Mouse (Mus musculus): ENCODE data around the gene Pak1. TPM values are rescaled to one million over a fixed set of nuclear protein-coding genes. Genes with fewer than 3 reads are reported as not detected.
"Not testable (repeated sequence)": the region's sequence is repeated elsewhere in the genome, so short reads cannot be mapped to it uniquely, and the experiment has no call there.

Pak1 gene
- polyA plus RNA-seq, 1 experiment from 2014 or later: 10.1 TPM

DNA sequence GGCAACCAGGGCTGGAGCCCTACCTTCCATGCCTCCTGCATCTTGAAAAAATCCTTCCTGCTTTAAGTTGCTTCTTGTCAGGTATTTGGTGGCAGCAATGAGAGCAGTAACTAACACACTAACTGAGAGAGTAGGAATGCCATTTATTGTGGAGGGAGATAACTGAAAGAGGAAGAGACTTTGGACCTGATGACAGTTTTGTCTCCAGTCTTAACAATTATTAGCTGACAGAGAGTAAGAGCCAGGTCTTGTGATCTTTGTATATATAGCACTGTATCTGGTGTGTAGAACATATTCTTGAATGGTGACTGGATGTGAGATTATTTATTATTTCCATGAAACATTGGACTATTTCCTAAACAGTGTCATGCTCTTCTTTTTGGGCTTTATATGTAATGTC lies 50.2 kb downstream of the Pak1 start:
- H3K9ac ChIP-seq (ENCODE audit: low read depth, low read length): no peak overlapping the region
- no peaks in the 10 kb centered on the region for H3K9me3 ChIP-seq (replicated peaks; ENCODE audit: control insufficient read depth, low read length)
- no peaks in the 10 kb centered on the region for H3K36me3 ChIP-seq (ENCODE audit: control insufficient read depth, insufficient read depth)
- no peak overlapping the region for H3K27ac ChIP-seq (ENCODE audit: low read length)
- no peak overlapping the region for H3K4me3 ChIP-seq (ENCODE audit: low read depth, low read length)
- H3K4me2 ChIP-seq (ENCODE audit: low read depth, low read length): no peak overlapping the region
- no peaks in the 10 kb centered on the region; the same call in 1 of the 2 replicates for H3K4me1 ChIP-seq (ENCODE audit: control insufficient read depth, low read depth, low read length)
- H3K27me3 ChIP-seq (ENCODE audit: control insufficient read depth, insufficient read depth, low read depth, low read length): no peaks in the 10 kb centered on the region
- no peak for ATAC-seq (ENCODE audit: low read depth)

DNA sequence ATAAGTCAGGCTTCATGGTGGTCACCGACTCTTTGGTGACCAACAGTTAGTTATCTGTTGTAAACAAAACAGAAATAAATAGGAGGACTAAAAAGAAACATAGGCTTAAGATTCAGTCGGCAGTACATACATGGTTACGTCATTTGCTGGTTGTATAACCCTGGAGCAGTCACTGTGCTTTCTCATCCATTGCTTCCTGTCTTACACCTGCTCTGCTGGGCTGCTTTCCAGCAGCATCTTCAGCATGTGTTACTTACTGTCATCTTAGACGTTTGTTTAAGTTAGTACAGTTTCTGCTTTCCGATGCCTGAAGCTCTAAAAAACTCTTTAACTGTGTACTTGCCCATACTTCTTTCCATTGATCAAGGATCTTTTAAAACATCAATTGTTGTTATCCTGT lies 53.0 kb downstream of the Pak1 start:
- 64% methylated on average over 5 of the region's 5 CpGs for WGBS (ENCODE audit: insufficient replicate concordance)
- Histone ChIP-seq H3K36me3 (ENCODE audit: control insufficient read depth, insufficient read depth) (no peaks in the 10 kb centered on the region), H3K27ac (ENCODE audit: low read length) (no peak overlapping the region), H3K27me3 (ENCODE audit: control insufficient read depth, insufficient read depth, low read depth, low read length) (no peaks in the 10 kb centered on the region), H3K4me2 (ENCODE audit: low read depth, low read length) (no peak overlapping the region), H3K9ac (ENCODE audit: low read depth, low read length) (no peak overlapping the region), H3K4me1 (ENCODE audit: control insufficient read depth, low read depth, low read length) (no peaks in the 10 kb centered on the region; the same call in 1 of the 2 replicates), H3K4me3 (ENCODE audit: low read depth, low read length) (no peak overlapping the region), H3K9me3 (replicated peaks; ENCODE audit: control insufficient read depth, low read length) (no peaks in the 10 kb centered on the region)
- ATAC-seq (ENCODE audit: low read depth): no peak

DNA sequence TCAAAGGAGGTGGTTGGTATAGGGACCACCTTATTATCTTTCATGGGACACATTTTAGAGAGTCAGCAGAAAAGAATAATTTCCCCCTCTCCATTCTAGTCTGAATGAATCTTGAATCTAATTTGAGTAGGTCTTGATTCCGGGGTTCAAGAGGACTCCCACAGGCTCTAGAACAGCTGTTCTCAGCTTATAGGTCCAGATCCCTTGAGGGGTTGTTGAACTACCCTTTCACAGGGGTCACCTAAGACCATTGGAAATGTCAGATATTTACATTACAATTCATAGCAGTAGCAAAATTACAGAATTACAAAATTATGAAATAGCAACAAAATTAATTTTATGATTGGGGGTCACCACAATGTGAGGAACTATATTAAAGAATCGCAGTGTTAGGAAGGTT lies 54.0 kb downstream of the Pak1 start:
- Histone ChIP-seq H3K36me3 (ENCODE audit: control insufficient read depth, insufficient read depth) (no peaks in the 10 kb centered on the region), H3K27me3 (ENCODE audit: control insufficient read depth, insufficient read depth, low read depth, low read length) (no peaks in the 10 kb centered on the region), H3K4me1 (ENCODE audit: control insufficient read depth, low read depth, low read length) (no peaks in the 10 kb centered on the region; the same call in 1 of the 2 replicates), H3K4me3 (ENCODE audit: low read depth, low read length) (no peak overlapping the region), H3K27ac (ENCODE audit: low read length) (no peak overlapping the region), H3K9me3 (replicated peaks; ENCODE audit: control insufficient read depth, low read length) (no peaks in the 10 kb centered on the region), H3K9ac (ENCODE audit: low read depth, low read length) (no peak overlapping the region), H3K4me2 (ENCODE audit: low read depth, low read length) (peak overlapping the region; percentile 58)
- no peak for ATAC-seq (ENCODE audit: low read depth)
- WGBS (ENCODE audit: insufficient replicate concordance): 58% methylated on average over 2 of the region's 2 CpGs

DNA sequence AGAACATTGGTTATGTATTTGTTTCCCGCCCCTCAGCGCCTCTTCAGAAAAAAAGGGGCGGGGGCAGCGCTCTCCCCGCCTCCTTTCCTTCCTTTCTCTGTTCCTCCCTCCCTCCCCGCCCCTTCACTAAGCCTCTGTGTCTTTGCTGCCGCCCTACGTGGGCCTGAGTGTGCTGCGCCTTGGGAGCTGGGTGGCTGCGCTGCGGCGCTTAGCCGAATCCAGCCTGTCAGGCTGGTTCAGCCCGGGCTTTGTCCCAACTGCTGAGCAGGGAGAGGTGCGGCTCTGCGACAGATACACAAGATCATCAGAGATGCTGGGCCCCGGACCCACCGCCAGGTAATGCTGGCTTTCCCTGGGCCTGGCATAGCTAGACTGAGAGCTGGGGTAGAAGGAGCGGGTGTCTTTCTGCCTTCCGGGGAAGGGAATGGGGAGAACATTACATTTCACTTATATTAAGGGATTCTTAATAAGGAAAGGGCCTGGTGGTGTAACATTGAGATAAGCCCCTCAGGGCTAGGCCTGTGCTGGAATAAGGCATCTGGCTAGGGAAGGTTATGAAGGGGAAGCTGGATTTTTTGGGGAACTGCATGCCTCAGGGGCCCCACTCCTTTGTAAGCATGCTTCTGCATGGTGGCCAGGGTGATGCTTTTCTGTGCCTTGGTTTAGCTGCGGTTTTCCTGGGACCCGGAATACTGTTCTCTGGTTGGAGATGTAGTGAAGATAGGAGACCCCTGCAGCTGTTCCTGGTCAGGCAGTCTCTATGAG lies 54.6 kb downstream of the Pak1 start:
- no peaks in the 10 kb centered on the region for H3K36me3 ChIP-seq (ENCODE audit: control insufficient read depth, insufficient read depth)
- peak; percentile 93 for ATAC-seq (ENCODE audit: low read depth)

DNA sequence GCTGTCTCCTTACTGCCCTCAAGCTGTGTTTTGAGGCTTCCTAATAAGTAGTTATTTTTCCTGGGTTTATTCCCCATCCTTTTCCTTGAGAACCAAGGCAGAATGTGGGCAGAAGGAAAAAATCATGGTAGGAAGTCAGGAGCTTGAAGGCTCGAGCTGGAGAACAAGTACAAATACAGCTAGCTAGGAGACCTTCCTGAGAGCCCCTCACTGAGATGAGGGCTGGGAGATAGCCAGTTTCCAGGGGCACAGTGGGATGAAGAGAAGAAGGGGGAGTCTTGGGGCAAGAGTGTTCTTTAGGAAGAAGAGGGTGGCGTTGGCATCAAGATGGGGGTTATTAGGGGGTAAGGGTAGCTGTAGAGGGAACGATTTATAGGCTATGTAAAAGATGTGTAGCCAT lies 56.1 kb downstream of the Pak1 start:
- Histone ChIP-seq H3K36me3 (ENCODE audit: control insufficient read depth, insufficient read depth) (no peaks in the 10 kb centered on the region), H3K9ac (ENCODE audit: low read depth, low read length) (no peak overlapping the region), H3K4me1 (ENCODE audit: control insufficient read depth, low read depth, low read length) (no peaks in the 10 kb centered on the region; the same call in 1 of the 2 replicates), H3K4me2 (ENCODE audit: low read depth, low read length) (no peak overlapping the region), H3K27me3 (ENCODE audit: control insufficient read depth, insufficient read depth, low read depth, low read length) (no peaks in the 10 kb centered on the region), H3K9me3 (replicated peaks; ENCODE audit: control insufficient read depth, low read length) (no peaks in the 10 kb centered on the region), H3K27ac (ENCODE audit: low read length) (no peak overlapping the region), H3K4me3 (ENCODE audit: low read depth, low read length) (no peak overlapping the region)
- WGBS (ENCODE audit: insufficient replicate concordance): 56% methylated on average over 3 of the region's 3 CpGs
- ATAC-seq (ENCODE audit: low read depth): no peak

More for the DNA sequence above, 54.6 kb downstream of the Pak1 start:
- H3K27me3 ChIP-seq (ENCODE audit: control insufficient read depth, insufficient read depth, low read depth, low read length): no peaks in the 10 kb centered on the region
- H3K9me3 ChIP-seq (replicated peaks; ENCODE audit: control insufficient read depth, low read length): no peaks in the 10 kb centered on the region
- peak overlapping the region; percentile 58 for H3K4me2 ChIP-seq (ENCODE audit: low read depth, low read length)
- no peak overlapping the region for H3K27ac ChIP-seq (ENCODE audit: low read length)
- peak overlapping the region; percentile 54 for H3K4me3 ChIP-seq (ENCODE audit: low read depth, low read length)
- H3K9ac ChIP-seq (ENCODE audit: low read depth, low read length): peak overlapping the region; percentile 53
- WGBS (ENCODE audit: insufficient replicate concordance): 3% methylated on average over 22 of the region's 22 CpGs
- no peaks in the 10 kb centered on the region; the same call in 1 of the 2 replicates for H3K4me1 ChIP-seq (ENCODE audit: control insufficient read depth, low read depth, low read length)

DNA sequence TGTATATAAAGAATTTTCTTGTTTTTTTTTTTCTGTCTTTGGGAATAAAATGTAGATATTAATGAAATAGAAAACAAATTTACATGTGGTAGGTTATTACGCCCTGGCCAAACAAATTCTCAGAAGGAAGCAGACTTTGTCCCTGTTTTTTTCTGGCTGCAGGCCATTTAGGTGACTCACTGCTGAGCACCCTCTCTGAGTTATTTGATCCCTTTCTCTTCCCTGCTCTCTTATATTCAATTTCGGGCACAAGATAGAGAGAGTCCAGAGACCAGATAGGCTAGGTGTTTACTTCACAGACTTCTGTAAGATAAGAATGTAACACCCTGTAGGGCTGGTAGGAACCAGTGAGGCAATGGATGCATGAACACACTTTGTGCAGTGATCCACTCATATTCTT lies 57.2 kb downstream of the Pak1 start:
- no peak overlapping the region for H3K4me3 ChIP-seq (ENCODE audit: low read depth, low read length)
- no peak for ATAC-seq (ENCODE audit: low read depth)
- no peaks in the 10 kb centered on the region for H3K9me3 ChIP-seq (replicated peaks; ENCODE audit: control insufficient read depth, low read length)
- H3K4me1 ChIP-seq (ENCODE audit: control insufficient read depth, low read depth, low read length): no peaks in the 10 kb centered on the region; the same call in 1 of the 2 replicates
- H3K27ac ChIP-seq (ENCODE audit: low read length): no peak overlapping the region
- no peaks in the 10 kb centered on the region for H3K36me3 ChIP-seq (ENCODE audit: control insufficient read depth, insufficient read depth)
- H3K9ac ChIP-seq (ENCODE audit: low read depth, low read length): no peak overlapping the region
- H3K4me2 ChIP-seq (ENCODE audit: low read depth, low read length): no peak overlapping the region
- 50% methylated on average over 2 of the region's 2 CpGs for WGBS (ENCODE audit: insufficient replicate concordance)
- H3K27me3 ChIP-seq (ENCODE audit: control insufficient read depth, insufficient read depth, low read depth, low read length): no peaks in the 10 kb centered on the region

DNA sequence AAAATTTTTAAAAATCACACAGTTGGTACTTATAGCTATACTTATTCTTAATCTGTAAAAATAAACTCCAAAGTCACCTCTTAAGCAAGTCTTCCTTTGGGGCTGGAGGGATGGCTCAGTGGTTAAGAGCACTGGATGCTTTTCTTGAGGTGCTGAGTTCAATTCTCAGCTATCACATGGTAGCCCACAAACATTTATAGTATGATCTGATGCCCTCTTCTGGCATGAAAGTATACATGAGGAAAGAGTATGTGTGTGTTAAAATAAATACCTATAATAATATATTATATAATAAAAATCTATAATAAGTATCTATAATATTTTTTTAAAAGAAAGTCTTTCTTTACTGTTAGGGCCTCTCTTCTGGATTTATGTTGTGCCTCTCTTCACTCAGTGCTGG lies 58.2 kb downstream of the Pak1 start:
- Histone ChIP-seq H3K36me3 (ENCODE audit: control insufficient read depth, insufficient read depth) (no peaks in the 10 kb centered on the region), H3K9me3 (replicated peaks; ENCODE audit: control insufficient read depth, low read length) (no peaks in the 10 kb centered on the region), H3K27me3 (ENCODE audit: control insufficient read depth, insufficient read depth, low read depth, low read length) (no peaks in the 10 kb centered on the region), H3K4me3 (ENCODE audit: low read depth, low read length) (no peak overlapping the region), H3K4me1 (ENCODE audit: control insufficient read depth, low read depth, low read length) (no peaks in the 10 kb centered on the region; the same call in 1 of the 2 replicates), H3K9ac (ENCODE audit: low read depth, low read length) (no peak overlapping the region), H3K27ac (ENCODE audit: low read length) (no peak overlapping the region), H3K4me2 (ENCODE audit: low read depth, low read length) (no peak overlapping the region)
- no peak for ATAC-seq (ENCODE audit: low read depth)

DNA sequence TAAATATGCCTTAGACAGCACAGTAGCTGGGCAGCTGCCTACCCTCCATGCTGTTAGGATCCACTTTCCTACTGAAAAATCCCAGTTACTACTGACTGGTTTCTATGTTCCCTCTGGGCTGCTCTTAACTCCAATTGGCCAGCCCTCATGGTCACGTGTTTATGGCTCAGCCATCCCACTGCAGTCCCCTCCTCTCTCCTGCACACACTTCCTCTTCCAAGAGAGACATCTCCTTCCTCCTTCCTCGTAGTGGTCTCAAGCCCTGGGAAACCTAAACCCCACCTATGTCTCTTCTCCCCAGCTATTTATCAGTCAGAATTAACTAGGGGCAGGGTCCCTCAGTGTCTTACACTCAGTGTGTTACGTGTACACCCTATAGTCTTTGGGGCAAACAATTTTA lies 61.2 kb downstream of the Pak1 start:
- H3K4me3 ChIP-seq (ENCODE audit: low read depth, low read length); H3K4me2 ChIP-seq (ENCODE audit: low read depth, low read length); H3K9ac ChIP-seq (ENCODE audit: low read depth, low read length); ATAC-seq (ENCODE audit: low read depth); H3K27ac ChIP-seq (ENCODE audit: low read length); H3K9me3 ChIP-seq (replicated peaks; ENCODE audit: control insufficient read depth, low read length); H3K4me1 ChIP-seq (ENCODE audit: control insufficient read depth, low read depth, low read length); H3K36me3 ChIP-seq (ENCODE audit: control insufficient read depth, insufficient read depth); H3K27me3 ChIP-seq (ENCODE audit: control insufficient read depth, insufficient read depth, low read depth, low read length): not testable (repeated sequence)
- 43% methylated on average over 3 of the region's 3 CpGs for WGBS (ENCODE audit: insufficient replicate concordance)

DNA sequence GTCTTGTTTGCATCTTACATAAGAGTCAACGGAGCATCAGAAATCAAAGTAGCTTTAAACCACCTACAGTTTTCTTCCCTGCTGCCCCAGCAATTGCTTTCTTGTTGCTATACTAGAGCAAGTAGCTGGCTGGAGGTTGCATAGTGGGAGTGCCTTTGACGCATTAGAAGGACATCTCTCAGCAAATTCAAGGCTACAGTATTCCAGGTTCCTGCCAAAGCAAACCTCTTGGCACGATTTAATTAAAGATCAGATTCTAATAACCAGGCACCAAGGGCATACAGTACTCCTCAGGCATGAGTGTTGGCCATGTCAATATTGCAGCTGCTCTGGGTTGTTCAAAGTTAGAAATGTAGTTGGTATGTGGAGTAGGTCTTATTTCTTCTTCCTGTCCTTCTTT lies 62.0 kb downstream of the Pak1 start:
- Histone ChIP-seq H3K4me3 (ENCODE audit: low read depth, low read length) (no peak overlapping the region), H3K9ac (ENCODE audit: low read depth, low read length) (no peak overlapping the region), H3K27ac (ENCODE audit: low read length) (no peak overlapping the region), H3K4me1 (ENCODE audit: control insufficient read depth, low read depth, low read length) (no peaks in the 10 kb centered on the region), H3K4me2 (ENCODE audit: low read depth, low read length) (no peak overlapping the region), H3K36me3 (ENCODE audit: control insufficient read depth, insufficient read depth) (no peaks in the 10 kb centered on the region), H3K27me3 (ENCODE audit: control insufficient read depth, insufficient read depth, low read depth, low read length) (no peaks in the 10 kb centered on the region), H3K9me3 (replicated peaks; ENCODE audit: control insufficient read depth, low read length) (no peaks in the 10 kb centered on the region)
- no peak for ATAC-seq (ENCODE audit: low read depth)
- WGBS (ENCODE audit: insufficient replicate concordance): 72% methylated on average over 3 of the region's 3 CpGs

Data from liver, embryonic 16.5 days (tissue).